Mouse (Mus musculus) testis, adult 2 months (tissue): ENCODE measurements around the gene Extl1. TPM values are rescaled to one million over a fixed set of nuclear protein-coding genes. Genes with fewer than 3 reads are reported as not detected.
"Not testable (repeated sequence)": the region's sequence is repeated elsewhere in the genome, so short reads cannot be mapped to it uniquely, and the experiment has no call there.

Experiments used
- H3K27ac ChIP-seq: fragments of 200-500 bp; 2 replicates; pipeline ENCODE4 v1.5.1; 2012; ENCODE audit warnings: low read depth, low read length; ENCODE audit not compliant: control insufficient read depth, insufficient read depth
- H3K27me3 ChIP-seq: fragments of 200-500 bp; 2 replicates; pipeline ENCODE4 v1.6.1; 2012; ENCODE audit warnings: mild to moderate bottlenecking, low read length, moderate library complexity; ENCODE audit not compliant: control insufficient read depth, insufficient read depth
- H3K36me3 ChIP-seq: fragments of 200-500 bp; 2 replicates; pipeline ENCODE4 v1.6.1; 2012; ENCODE audit warnings: mild to moderate bottlenecking, low read length; ENCODE audit not compliant: control insufficient read depth, insufficient read depth
- H3K4me1 ChIP-seq: fragments of 200-500 bp; 2 replicates; pipeline ENCODE4 v1.6.1; 2012; ENCODE audit warnings: low read length; ENCODE audit not compliant: control insufficient read depth, insufficient read depth
- H3K4me3 ChIP-seq: fragments of 200-500 bp; 2 replicates; pipeline ENCODE4 v1.5.1; 2012; ENCODE audit warnings: low read depth, mild to moderate bottlenecking, low read length, moderate library complexity, mixed read lengths; ENCODE audit not compliant: control insufficient read depth
- CTCF ChIP-seq: fragments of 200-500 bp; IDR thresholded peaks from 2 replicates; pipeline ENCODE4 v1.5.1; 2012; ENCODE audit warnings: low read depth, mild to moderate bottlenecking, inconsistent platforms, low read length, moderate library complexity; ENCODE audit not compliant: control insufficient read depth, insufficient read depth, insufficient replicate concordance
- POLR2A ChIP-seq: fragments of 200-500 bp; IDR thresholded peaks from 2 replicates; pipeline ENCODE4 v1.6.1; 2012; ENCODE audit warnings: low read depth, mild to moderate bottlenecking, inconsistent platforms, low read length, moderate library complexity; ENCODE audit not compliant: control insufficient read depth
- polyA plus RNA-seq: library from polyadenylated mRNA; depleted of rRNA; stranded (reverse); fragments of >200 nt; gene quantifications from 2 replicates; pipeline ENCODE4 v1.2.3, GENCODE M21; 2012; rRNA removed

Gene Extl1
- polyA plus RNA-seq = 0.25 and 0.26 TPM in 2 replicates

- not testable (repeated sequence) for H3K4me1 ChIP-seq, H3K36me3 ChIP-seq, H3K27me3 ChIP-seq, H3K27ac ChIP-seq, H3K4me3 ChIP-seq
These were observed at the start of gene Extl1 for GRCm38 (mm10) chr4:134383750-134384149. Gene Extl1 (minus strand): TSS chr4:134383850.

GRCm38 (mm10) chr4:134432686-134433360, 49.2 kb upstream of the Extl1 start:
- TF ChIP-seq POLR2A (no peak), CTCF (no peak)
- no peaks in the 10 kb centered on the region for H3K27me3 ChIP-seq
- no peak overlapping the region for H3K27ac ChIP-seq
- H3K36me3 ChIP-seq = no peaks in the 10 kb centered on the region
- H3K4me1 ChIP-seq = peaks cover 6% of the 10 kb centered on the region
- H3K4me3 ChIP-seq = no peak overlapping the region

- TF ChIP-seq POLR2A = no peak
- no peak for TF ChIP-seq CTCF
- Histone ChIP-seq H3K27ac (no peak overlapping the region), H3K27me3 (no peaks in the 10 kb centered on the region), H3K36me3 (no peaks in the 10 kb centered on the region), H3K4me3 (no peak overlapping the region), H3K4me1 (peaks cover 4% of the 10 kb centered on the region; the same call in 1 of the 2 replicates)
These were observed 46.8 kb upstream of the Extl1 start for GRCm38 (mm10) chr4:134430381-134431004.

- Histone ChIP-seq H3K27me3 (no peaks in the 10 kb centered on the region), H3K4me3 (no peak overlapping the region), H3K36me3 (no peaks in the 10 kb centered on the region), H3K27ac (no peak overlapping the region), H3K4me1 (no peaks in the 10 kb centered on the region)
- TF ChIP-seq POLR2A = no peak
- no peak for TF ChIP-seq CTCF
These were observed 41.4 kb upstream of the Extl1 start for GRCm38 (mm10) chr4:134425088-134425487.

GRCm38 (mm10) chr4:134423949-134424348, 40.3 kb upstream of the Extl1 start:
- TF ChIP-seq POLR2A (no peak), CTCF (no peak)
- no peak overlapping the region for H3K27ac ChIP-seq
- H3K4me1 ChIP-seq = no peaks in the 10 kb centered on the region

GRCm38 (mm10) chr4:134421971-134422370, 38.3 kb upstream of the Extl1 start:
- H3K4me1 ChIP-seq = no peaks in the 10 kb centered on the region
- no peaks in the 10 kb centered on the region for H3K36me3 ChIP-seq
- peak overlapping the region; percentile 25 for H3K4me3 ChIP-seq
- H3K27me3 ChIP-seq = no peaks in the 10 kb centered on the region
- H3K27ac ChIP-seq = no peak overlapping the region
- TF ChIP-seq CTCF = no peak
- no peak for TF ChIP-seq POLR2A

More at GRCm38 (mm10) chr4:134423949-134424348, 40.3 kb upstream of the Extl1 start:
- Histone ChIP-seq H3K27me3 (no peaks in the 10 kb centered on the region), H3K36me3 (no peaks in the 10 kb centered on the region), H3K4me3 (no peak overlapping the region)

- H3K4me1 ChIP-seq = no peaks in the 10 kb centered on the region; the same call in 1 of the 2 replicates
- no peak overlapping the region for H3K4me3 ChIP-seq
- no peak overlapping the region for H3K27ac ChIP-seq
- no peaks in the 10 kb centered on the region for H3K36me3 ChIP-seq
- no peaks in the 10 kb centered on the region for H3K27me3 ChIP-seq
- TF ChIP-seq CTCF (no peak), POLR2A (no peak)
These were observed 33.5 kb upstream of the Extl1 start for GRCm38 (mm10) chr4:134417111-134417510.

- Histone ChIP-seq H3K36me3 (no peaks in the 10 kb centered on the region), H3K27ac (no peak overlapping the region), H3K27me3 (no peaks in the 10 kb centered on the region), H3K4me1 (no peaks in the 10 kb centered on the region; the same call in 1 of the 2 replicates), H3K4me3 (no peak overlapping the region)
- TF ChIP-seq CTCF (no peak), POLR2A (no peak)
These were observed 33.0 kb upstream of the Extl1 start for GRCm38 (mm10) chr4:134416602-134417001.
